Mouse (Mus musculus): ENCODE data around the gene Kcnj15. TPM values are rescaled to one million over a fixed set of nuclear protein-coding genes. Genes with fewer than 3 reads are reported as not detected.
A peak's percentile ranks its signal among the peaks of the same experiment; 100 is the strongest.

Kcnj15 gene
- polyA plus RNA-seq, 1 experiment from 2014 or later: 1.6 TPM

DNA sequence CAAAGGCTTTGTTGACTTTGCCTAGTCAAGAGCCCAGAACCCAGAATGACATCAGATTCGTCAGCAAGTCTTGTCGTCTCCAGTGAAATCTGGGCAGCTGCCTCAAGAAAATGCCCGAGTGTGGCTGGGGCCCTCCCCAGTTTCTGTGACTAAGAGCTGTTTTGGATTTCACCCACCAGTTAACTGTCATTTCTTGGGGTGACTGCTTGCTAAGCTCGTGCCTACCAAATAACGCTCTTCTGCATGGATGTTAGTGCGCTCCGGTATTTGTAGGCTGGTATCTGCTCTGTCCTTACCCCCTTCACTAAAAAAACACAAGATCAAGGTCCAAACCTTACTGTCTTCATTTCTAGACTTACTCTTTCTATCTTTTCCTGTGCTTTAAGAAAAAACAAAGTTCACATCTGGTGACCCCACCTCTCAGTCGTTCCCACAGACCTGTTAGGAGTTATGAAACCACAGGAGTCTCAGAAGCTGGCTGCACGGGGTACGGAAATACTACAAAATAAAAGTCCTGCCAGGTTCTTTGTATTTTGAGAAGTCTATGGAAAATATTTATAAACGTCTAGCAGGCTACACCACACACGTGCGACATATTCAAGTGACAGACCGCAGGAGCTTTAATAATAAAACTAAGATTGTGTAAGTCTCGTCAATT, 5.5 kb downstream of the Kcnj15 start:
- no peaks in the 10 kb centered on the region for H3K27me3 ChIP-seq (ENCODE audit: insufficient read depth, low read length)
- no peak overlapping the region for H3K4me2 ChIP-seq
- no peaks in the 10 kb centered on the region for H3K9me3 ChIP-seq (ENCODE audit: low read depth, low read length)
- 69% methylated on average over 15 of the region's 15 CpGs for WGBS
- peak; percentile 23 for DNase-seq
- H3K9ac ChIP-seq: no peak overlapping the region
- ATAC-seq (ENCODE audit: insufficient read depth): no peak
- H3K27ac ChIP-seq (ENCODE audit: low read depth): no peak overlapping the region
- TF ChIP-seq CTCF (IDR thresholded peaks at IDR 0.05; ENCODE audit: low read depth): no peak
- no peaks in the 10 kb centered on the region for H3K36me3 ChIP-seq (ENCODE audit: insufficient read depth)
- 0 out of 2 replicates have a peak, but pooled peaks cover 4% of the 10 kb centered on the region for H3K4me1 ChIP-seq (ENCODE audit: insufficient read depth)
- H3K4me3 ChIP-seq (ENCODE audit: low read depth, low read length): no peak overlapping the region

DNA sequence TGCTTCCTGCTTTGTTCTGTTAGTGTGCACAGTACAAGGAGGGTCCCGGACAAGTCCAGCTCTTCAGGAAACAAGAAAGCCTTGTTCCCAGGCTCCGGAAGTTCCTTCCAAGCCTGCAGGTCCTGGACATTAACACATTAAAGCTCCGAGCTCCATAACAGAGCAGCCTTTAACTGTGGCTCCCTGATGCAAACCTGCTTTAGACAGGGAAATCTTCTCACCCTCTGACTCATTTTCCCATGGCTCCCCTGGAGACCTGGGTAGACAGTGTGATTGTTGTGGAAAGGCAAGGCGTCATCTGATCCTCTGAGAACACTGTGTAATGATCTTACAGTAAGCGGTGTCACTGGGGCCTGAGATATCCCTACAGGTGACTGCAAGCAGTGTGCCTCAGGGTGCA, 7.0 kb downstream of the Kcnj15 start:
- DNase-seq: no peak
- TF ChIP-seq CTCF (IDR thresholded peaks at IDR 0.05; ENCODE audit: low read depth): no peak
- Histone ChIP-seq H3K9me3 (ENCODE audit: low read depth, low read length) (no peaks in the 10 kb centered on the region), H3K4me3 (ENCODE audit: low read depth, low read length) (no peak overlapping the region), H3K27ac (ENCODE audit: low read depth) (no peak overlapping the region), H3K36me3 (ENCODE audit: insufficient read depth) (no peaks in the 10 kb centered on the region), H3K4me1 (ENCODE audit: insufficient read depth) (0 out of 2 replicates have a peak, but pooled peaks cover 4% of the 10 kb centered on the region), H3K9ac (no peak overlapping the region), H3K4me2 (no peak overlapping the region), H3K27me3 (ENCODE audit: insufficient read depth, low read length) (no peaks in the 10 kb centered on the region)
- WGBS: 55% methylated on average over 5 of the region's 5 CpGs
- no peak for ATAC-seq (ENCODE audit: insufficient read depth)

DNA sequence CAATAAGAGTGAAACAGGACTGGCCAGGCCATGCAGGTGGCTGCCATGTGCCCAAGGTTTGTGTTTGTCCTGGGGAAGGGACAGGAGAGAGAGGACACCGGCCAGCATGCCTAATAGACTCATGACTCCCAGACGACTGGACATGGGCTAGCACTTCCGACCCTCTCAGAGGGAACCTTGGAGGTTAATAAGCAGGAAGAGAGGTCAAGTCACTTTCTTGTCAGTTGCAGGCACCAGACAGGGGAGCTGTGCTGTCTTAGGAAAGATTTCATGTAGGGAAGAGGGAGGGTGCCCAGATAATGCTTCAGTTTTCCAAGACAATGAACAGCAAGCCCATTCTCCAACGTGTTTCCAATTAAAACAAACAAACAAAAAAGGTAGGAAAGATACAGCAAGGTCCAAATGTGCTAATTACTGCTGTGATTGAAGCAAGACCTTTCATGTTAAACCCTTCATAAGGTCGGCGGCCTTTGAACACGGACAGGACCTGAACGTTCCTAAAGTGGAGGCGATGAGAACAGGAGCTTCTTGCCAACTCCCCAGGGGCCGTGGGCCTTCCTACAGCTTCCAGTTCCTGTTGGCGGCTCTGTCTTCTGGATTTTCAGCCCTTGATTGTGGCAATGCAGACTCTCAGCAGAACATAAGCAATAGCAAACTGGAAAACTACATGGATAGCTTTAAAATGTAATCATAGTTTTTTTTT, 10.3 kb downstream of the Kcnj15 start:
- no peak for TF ChIP-seq CTCF (IDR thresholded peaks at IDR 0.05; ENCODE audit: low read depth)
- no peak overlapping the region for H3K27ac ChIP-seq (ENCODE audit: low read depth)
- no peaks in the 10 kb centered on the region for H3K27me3 ChIP-seq (ENCODE audit: insufficient read depth, low read length)
- 47% methylated on average over 11 of the region's 11 CpGs for WGBS
- H3K9ac ChIP-seq: no peak overlapping the region
- ATAC-seq (ENCODE audit: insufficient read depth): no peak
- no peaks in the 10 kb centered on the region for H3K9me3 ChIP-seq (ENCODE audit: low read depth, low read length)
- no peaks in the 10 kb centered on the region for H3K36me3 ChIP-seq (ENCODE audit: insufficient read depth)
- no peak for DNase-seq
- no peak overlapping the region for H3K4me2 ChIP-seq
- H3K4me3 ChIP-seq (ENCODE audit: low read depth, low read length): no peak overlapping the region
- 0 out of 2 replicates have a peak, but pooled peaks cover 3% of the 10 kb centered on the region for H3K4me1 ChIP-seq (ENCODE audit: insufficient read depth)

DNA sequence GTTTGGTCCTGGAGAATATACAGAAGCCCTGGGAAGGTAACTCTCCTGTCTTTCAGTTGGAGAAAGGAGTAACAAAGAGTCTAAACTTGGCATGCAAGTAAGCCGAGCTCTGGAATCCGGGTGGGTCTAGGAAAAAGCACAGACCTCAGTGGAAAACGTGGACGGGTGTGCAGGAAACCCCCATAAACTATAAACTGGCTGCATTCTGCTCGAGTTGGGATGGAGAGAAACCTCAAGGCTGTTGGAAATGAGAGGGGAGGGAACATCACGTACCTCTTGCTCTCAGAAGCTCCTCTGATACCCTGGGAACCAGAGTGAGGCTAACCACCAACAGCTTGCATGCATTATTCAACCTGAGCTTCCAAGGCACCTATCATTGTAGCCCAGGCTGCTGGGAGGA, 12.3 kb downstream of the Kcnj15 start:
- Histone ChIP-seq H3K4me3 (ENCODE audit: low read depth, low read length) (no peak overlapping the region), H3K9me3 (ENCODE audit: low read depth, low read length) (no peaks in the 10 kb centered on the region), H3K9ac (no peak overlapping the region), H3K4me1 (ENCODE audit: insufficient read depth) (no peaks in the 10 kb centered on the region), H3K27ac (ENCODE audit: low read depth) (no peak overlapping the region), H3K4me2 (no peak overlapping the region), H3K36me3 (ENCODE audit: insufficient read depth) (no peaks in the 10 kb centered on the region), H3K27me3 (ENCODE audit: insufficient read depth, low read length) (no peaks in the 10 kb centered on the region)
- WGBS: 58% methylated on average over 6 of the region's 6 CpGs
- no peak for TF ChIP-seq CTCF (IDR thresholded peaks at IDR 0.05; ENCODE audit: low read depth)
- ATAC-seq (ENCODE audit: insufficient read depth) (no peak), DNase-seq (no peak)

DNA sequence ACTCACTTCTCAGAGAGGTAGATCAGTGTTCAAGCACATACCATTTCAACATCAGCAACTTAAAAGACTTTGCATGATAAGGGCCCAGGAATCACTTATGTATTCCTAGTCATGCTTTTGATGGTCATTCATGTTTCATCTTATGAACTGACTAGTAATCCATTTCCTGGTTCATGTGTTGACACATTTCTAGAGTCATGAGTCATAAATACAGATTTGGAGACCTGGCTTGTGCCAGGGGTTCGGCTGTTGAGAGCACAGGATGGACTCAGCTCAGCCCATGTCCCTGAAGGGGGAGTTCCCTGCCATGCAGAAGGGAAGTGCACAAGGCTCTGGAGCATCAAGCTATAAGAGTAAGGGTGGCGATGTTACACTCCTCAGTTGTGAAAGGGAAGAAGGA, 15.7 kb downstream of the Kcnj15 start:
- Histone ChIP-seq H3K27me3 (ENCODE audit: insufficient read depth, low read length) (no peaks in the 10 kb centered on the region), H3K9ac (no peak overlapping the region), H3K36me3 (ENCODE audit: insufficient read depth) (no peaks in the 10 kb centered on the region), H3K27ac (ENCODE audit: low read depth) (no peak overlapping the region), H3K9me3 (ENCODE audit: low read depth, low read length) (no peaks in the 10 kb centered on the region), H3K4me2 (no peak overlapping the region), H3K4me3 (ENCODE audit: low read depth, low read length) (no peak overlapping the region), H3K4me1 (ENCODE audit: insufficient read depth) (no peaks in the 10 kb centered on the region)
- no peak for TF ChIP-seq CTCF (IDR thresholded peaks at IDR 0.05; ENCODE audit: low read depth)
- DNase-seq (no peak), ATAC-seq (ENCODE audit: insufficient read depth) (no peak)
- 76% methylated on average over 2 of the region's 2 CpGs for WGBS

DNA sequence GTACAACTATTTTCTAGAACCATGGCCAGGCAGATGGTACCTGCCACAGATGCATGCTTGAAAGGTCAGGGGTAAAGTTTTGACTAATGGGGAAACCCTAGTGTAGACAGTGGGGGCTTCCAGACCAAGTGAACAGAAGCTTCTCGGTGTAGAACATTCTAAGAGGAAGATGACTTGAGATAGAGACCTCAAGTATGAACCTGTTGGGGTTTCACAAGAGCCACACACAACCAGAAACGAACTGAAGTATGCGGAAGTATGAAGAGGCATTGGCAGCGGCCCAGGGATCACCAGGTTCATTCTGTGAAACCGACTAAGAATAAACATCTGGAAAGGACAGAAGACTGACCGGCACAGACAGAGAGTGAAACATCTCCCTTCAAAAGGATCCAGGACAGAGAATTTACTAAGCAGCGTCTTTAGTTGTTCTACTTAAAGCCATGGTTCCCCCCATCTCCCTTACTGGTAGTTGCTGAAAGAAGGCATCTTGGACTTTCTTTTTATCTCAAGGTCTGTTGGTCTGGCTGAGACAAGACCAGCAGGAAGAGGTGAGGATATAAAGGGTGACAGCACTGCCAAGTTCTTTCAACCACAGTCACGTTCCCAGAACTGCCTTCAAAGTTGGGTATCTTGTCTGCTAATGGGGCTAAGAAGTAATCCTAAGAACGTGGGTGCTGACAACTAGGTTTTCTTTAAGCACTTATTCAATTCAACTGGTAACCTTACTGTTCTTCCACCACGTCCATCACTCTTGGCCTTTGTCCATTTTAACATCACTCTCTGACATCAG, 18.6 kb downstream of the Kcnj15 start:
- WGBS: 61% methylated on average over 10 of the region's 10 CpGs
- ATAC-seq (ENCODE audit: insufficient read depth): no peak
- H3K4me1 ChIP-seq (ENCODE audit: insufficient read depth): no peaks in the 10 kb centered on the region

DNA sequence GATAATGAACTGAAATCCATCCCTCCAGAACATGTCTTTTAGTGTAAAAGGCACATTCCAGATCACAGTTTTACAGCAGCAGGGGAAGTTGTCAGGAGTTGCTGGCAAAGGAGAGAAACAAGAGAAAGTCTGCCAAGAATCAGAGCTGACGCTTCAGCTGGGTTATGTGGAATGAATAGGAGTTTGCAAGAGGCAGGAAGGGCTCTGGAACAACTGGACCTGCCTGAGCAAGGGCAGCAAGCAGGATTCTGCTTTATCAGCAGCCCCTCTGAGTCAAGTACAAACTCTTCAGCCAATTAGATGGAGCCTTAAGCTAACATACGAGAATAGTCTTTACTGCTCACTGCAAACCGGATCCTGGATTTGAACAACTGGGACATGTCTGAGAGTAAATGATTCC, 21.7 kb downstream of the Kcnj15 start:
- ATAC-seq (ENCODE audit: insufficient read depth): peak; percentile 49; the same call in 1 of the 2 replicates
- no peak overlapping the region for H3K4me3 ChIP-seq (ENCODE audit: low read depth, low read length)
- H3K27me3 ChIP-seq (ENCODE audit: insufficient read depth, low read length): no peaks in the 10 kb centered on the region
- H3K4me1 ChIP-seq (ENCODE audit: insufficient read depth): no peaks in the 10 kb centered on the region
- H3K9me3 ChIP-seq (ENCODE audit: low read depth, low read length): no peaks in the 10 kb centered on the region
- no peak overlapping the region for H3K27ac ChIP-seq (ENCODE audit: low read depth)
- 25% methylated on average over 3 of the region's 3 CpGs for WGBS
- H3K9ac ChIP-seq: no peak overlapping the region
- H3K4me2 ChIP-seq: no peak overlapping the region
- DNase-seq: peak; percentile 75
- H3K36me3 ChIP-seq (ENCODE audit: insufficient read depth): no peaks in the 10 kb centered on the region
- TF ChIP-seq CTCF (IDR thresholded peaks at IDR 0.05; ENCODE audit: low read depth): no peak

More for the DNA sequence above, 18.6 kb downstream of the Kcnj15 start:
- Histone ChIP-seq H3K27ac (ENCODE audit: low read depth) (no peak overlapping the region), H3K27me3 (ENCODE audit: insufficient read depth, low read length) (no peaks in the 10 kb centered on the region), H3K9ac (no peak overlapping the region), H3K4me2 (no peak overlapping the region), H3K36me3 (ENCODE audit: insufficient read depth) (no peaks in the 10 kb centered on the region), H3K4me3 (ENCODE audit: low read depth, low read length) (no peak overlapping the region), H3K9me3 (ENCODE audit: low read depth, low read length) (no peaks in the 10 kb centered on the region)
- no peak for DNase-seq
- no peak for TF ChIP-seq CTCF (IDR thresholded peaks at IDR 0.05; ENCODE audit: low read depth)

Measured in lung, embryonic 14.5 days (tissue).